Mouse (Mus musculus) G1E (cell line): ENCODE measurements around the gene Svopl. TPM values are rescaled to one million over a fixed set of nuclear protein-coding genes. Genes with fewer than 3 reads are reported as not detected.

Source experiments
- ATAC-seq: 2 replicates; pipeline ENCODE4 v1.8.0; 2016; ENCODE audit warnings: mild to moderate bottlenecking; ENCODE audit not compliant: insufficient number of reproducible peaks, poor library complexity, low FRiP score, severe bottlenecking; ENCODE audit errors: extremely low read depth
- DNase-seq: peaks from one replicate; pipeline ENCODE4 v3.0.0; 2012; ENCODE audit warnings: low spot score
- H3K27me3 ChIP-seq: 2 replicates; pipeline ENCODE4 v1.6.1; 2012; ENCODE audit warnings: mild to moderate bottlenecking, low read length, inconsistent platforms; ENCODE audit not compliant: insufficient read depth
- H3K36me3 ChIP-seq: replicated peaks from 2 replicates; pipeline ENCODE3; 2012; ENCODE audit warnings: mild to moderate bottlenecking, inconsistent platforms
- H3K4me1 ChIP-seq: 2 replicates; pipeline ENCODE4 v1.6.1; 2012; ENCODE audit warnings: low read depth, low read length, inconsistent platforms, mixed read lengths; ENCODE audit not compliant: insufficient read depth
- H3K4me3 ChIP-seq: 2 replicates; pipeline ENCODE4 v1.5.1; 2012; ENCODE audit warnings: low read depth, mild to moderate bottlenecking, inconsistent platforms, low read length, moderate library complexity, mixed read lengths
- H3K9me3 ChIP-seq: replicated peaks from 2 replicates; pipeline ENCODE4 v1.6.1; 2012; ENCODE audit warnings: inconsistent platforms
- CTCF ChIP-seq: IDR thresholded peaks from 2 replicates; pipeline ENCODE4 v1.5.1; 2012; ENCODE audit warnings: low read depth, low read length, inconsistent platforms, mixed read lengths
- GATA1 ChIP-seq: IDR thresholded peaks from 2 replicates; pipeline ENCODE4 v1.6.1; 2012; ENCODE audit warnings: borderline replicate concordance, low read length, inconsistent platforms, mixed read lengths
- GATA2 ChIP-seq: IDR thresholded peaks from 2 replicates; pipeline ENCODE4 v1.6.1; 2012; ENCODE audit warnings: low read depth, low read length, inconsistent platforms, borderline replicate concordance
- POLR2AphosphoS5 ChIP-seq: IDR thresholded peaks from 2 replicates; pipeline ENCODE4 v1.6.1; 2012; ENCODE audit warnings: low read depth, low read length, inconsistent platforms; ENCODE audit not compliant: insufficient replicate concordance
- TAL1 ChIP-seq: conservative IDR thresholded peaks from 2 replicates; pipeline ENCODE4 v1.6.1; 2012; ENCODE audit warnings: low read depth, low read length, inconsistent platforms, mixed read lengths
- polyA plus RNA-seq: library from polyadenylated mRNA; stranded (reverse); fragments of >175 nt; gene quantifications from 2 replicates; pipeline ENCODE4 v1.2.3, GENCODE M21; 2012
- total RNA-seq, 2 experiments: library from RNA; stranded (forward) in 1 of 2; stranded (reverse) in 1 of 2; fragments of 200-1000 nt in 1 of 2; fragments of >200 nt in 1 of 2; fragmentation: Nextera tagmentation in 1 of 2; gene quantifications; 2 replicates each; pipeline ENCODE4 v1.2.3; 2014 to 2017

The Svopl gene
- total and polyA plus RNA-seq, 3 experiments: not detected

- Histone ChIP-seq H3K4me1 (no peaks in the 10 kb centered on the region), H3K27me3 (no peaks in the 10 kb centered on the region), H3K4me3 (no peak overlapping the region), H3K36me3 (no peaks in the 10 kb centered on the region), H3K9me3 (peaks cover 9% of the 10 kb centered on the region)
- no peak for TF ChIP-seq POLR2AphosphoS5
- TF ChIP-seq TAL1: no peak
- no peak for DNase-seq
- no peak for ATAC-seq
Measured at GRCm38 (mm10) chr6:38065122-38065500, 18.3 kb upstream of the Svopl start.

DNA sequence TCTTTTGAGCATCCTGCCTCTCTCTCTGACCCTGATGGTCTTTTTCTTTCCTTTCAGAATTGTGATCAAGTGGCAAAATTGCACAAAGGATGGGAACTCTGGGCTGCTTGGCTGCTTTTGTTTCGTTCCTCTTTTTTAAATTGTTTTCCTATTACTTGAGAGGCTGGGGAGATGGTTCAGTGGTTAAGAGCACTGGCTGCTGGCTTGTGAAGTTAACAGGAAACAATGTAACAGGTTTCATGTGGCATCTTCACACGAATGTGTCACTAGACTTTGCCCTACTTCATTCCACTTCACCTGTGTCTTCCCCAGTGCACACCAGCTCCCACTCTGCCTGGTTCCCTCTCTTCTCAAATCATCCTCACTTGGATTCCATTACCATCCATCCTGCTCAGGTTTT lies 17.8 kb upstream of the Svopl start:
- Histone ChIP-seq H3K27me3 (no peaks in the 10 kb centered on the region), H3K4me3 (no peak overlapping the region), H3K4me1 (no peaks in the 10 kb centered on the region), H3K36me3 (no peaks in the 10 kb centered on the region), H3K9me3 (peaks cover 9% of the 10 kb centered on the region)
- DNase-seq: no peak
- no peak for ATAC-seq
- TF ChIP-seq GATA2: no peak
- TF ChIP-seq POLR2AphosphoS5: no peak
- TF ChIP-seq TAL1: no peak
- TF ChIP-seq GATA1: no peak
- no peak for TF ChIP-seq CTCF

GRCm38 (mm10) chr6:38058805-38059204 lies 12.0 kb upstream of the Svopl start:
- peaks cover 9% of the 10 kb centered on the region for H3K9me3 ChIP-seq
- no peaks in the 10 kb centered on the region for H3K4me1 ChIP-seq
- H3K27me3 ChIP-seq: no peaks in the 10 kb centered on the region
- ATAC-seq: no peak
- no peak for TF ChIP-seq TAL1
- TF ChIP-seq CTCF: no peak
- TF ChIP-seq GATA2: no peak
- TF ChIP-seq POLR2AphosphoS5: no peak
- TF ChIP-seq GATA1: no peak
- DNase-seq: no peak
- no peaks in the 10 kb centered on the region for H3K36me3 ChIP-seq
- no peak overlapping the region for H3K4me3 ChIP-seq

- H3K9me3 ChIP-seq: no peaks in the 10 kb centered on the region
- ATAC-seq: no peak
- no peak overlapping the region for H3K4me3 ChIP-seq
- DNase-seq: no peak
- H3K36me3 ChIP-seq: no peaks in the 10 kb centered on the region
- no peaks in the 10 kb centered on the region for H3K4me1 ChIP-seq
- 0 out of 2 replicates have a peak, but pooled peaks cover 4% of the 10 kb centered on the region for H3K27me3 ChIP-seq
- TF ChIP-seq POLR2AphosphoS5 (no peak), GATA1 (no peak), GATA2 (no peak), CTCF (no peak), TAL1 (no peak)
Measured at GRCm38 (mm10) chr6:38055471-38056330, 8.9 kb upstream of the Svopl start.

GRCm38 (mm10) chr6:38049601-38050000 lies 2.8 kb upstream of the Svopl start:
- Histone ChIP-seq H3K4me1 (no peaks in the 10 kb centered on the region), H3K9me3 (no peaks in the 10 kb centered on the region), H3K4me3 (no peak overlapping the region), H3K27me3 (peaks cover 10% of the 10 kb centered on the region; the same call in 1 of the 2 replicates), H3K36me3 (no peaks in the 10 kb centered on the region)
- TF ChIP-seq GATA1: no peak
- TF ChIP-seq POLR2AphosphoS5: no peak
- no peak for ATAC-seq
- no peak for DNase-seq

- no peaks in the 10 kb centered on the region for H3K36me3 ChIP-seq
- ATAC-seq (no peak), DNase-seq (no peak)
- H3K9me3 ChIP-seq: no peaks in the 10 kb centered on the region
- peaks cover 10% of the 10 kb centered on the region; the same call in 1 of the 2 replicates for H3K27me3 ChIP-seq
- no peak overlapping the region for H3K4me3 ChIP-seq
- H3K4me1 ChIP-seq: no peaks in the 10 kb centered on the region
- TF ChIP-seq CTCF: no peak
- TF ChIP-seq TAL1: no peak
- no peak for TF ChIP-seq GATA2
- TF ChIP-seq GATA1: no peak
- TF ChIP-seq POLR2AphosphoS5: no peak
Measured at GRCm38 (mm10) chr6:38048800-38049561, 2.2 kb upstream of the Svopl start.
